Mouse (Mus musculus) hindbrain, embryonic 15.5 days (tissue): ENCODE measurements at regions not wholly inside any gene's neighbourhood (a gene's known extent, or its start where the extent isn't known, plus 50 kb on each side); places are given as distances from the start of the nearest gene placed in this dataset.

Source experiments
- ATAC-seq: fragments of 200-750 bp; cut with Nextera tagmentation; 2 replicates; pipeline ENCODE4 v1.8.0; 2017; ENCODE audit warnings: low read depth, moderate number of reproducible peaks, moderate TSS enrichment; ENCODE audit not compliant: low FRiP score
- H3K27ac ChIP-seq: fragments of 300-500 bp; sonication (generic); replicated peaks from 2 replicates; pipeline ENCODE4 v1.5.1; 2015; ENCODE audit warnings: mild to moderate bottlenecking, inconsistent platforms
- H3K27me3 ChIP-seq: fragments of 300-500 bp; sonication (generic); 2 replicates; pipeline ENCODE4 v1.6.1; 2015; ENCODE audit warnings: control low read depth, inconsistent platforms
- H3K36me3 ChIP-seq: fragments of 300-500 bp; sonication (generic); 2 replicates; pipeline ENCODE4 v1.6.1; 2015; ENCODE audit warnings: control low read depth, inconsistent platforms
- H3K4me1 ChIP-seq: fragments of 300-500 bp; sonication (generic); replicated peaks from 2 replicates; pipeline ENCODE4 v1.6.1; 2015; ENCODE audit warnings: control low read depth, inconsistent platforms
- H3K4me2 ChIP-seq: fragments of 300-500 bp; sonication (generic); 2 replicates; pipeline ENCODE4 v1.6.1; 2015; ENCODE audit warnings: moderate library complexity, mild to moderate bottlenecking, inconsistent platforms
- H3K4me3 ChIP-seq: fragments of 300-500 bp; sonication (generic); 2 replicates; pipeline ENCODE4 v1.5.1; 2015; ENCODE audit warnings: mild to moderate bottlenecking, inconsistent platforms
- H3K9ac ChIP-seq: fragments of 300-500 bp; sonication (generic); 2 replicates; pipeline ENCODE4 v1.6.1; 2015; ENCODE audit warnings: inconsistent platforms
- H3K9me3 ChIP-seq: fragments of 300-500 bp; sonication (generic); 2 replicates; pipeline ENCODE4 v1.6.1; 2016; ENCODE audit warnings: control low read depth, inconsistent platforms
- WGBS: fragments of 180-500 bp; shearing (Covaris S2); methylation state at CpG from one replicate; pipeline ENCODE4 v1.1.7; 2015; 5-methylcytosine and 5-hydroxymethylcytosine counted together

- no peaks in the 10 kb centered on the region for H3K4me1 ChIP-seq
- H3K27ac ChIP-seq = no peak overlapping the region
- ATAC-seq = no peak
- no peaks in the 10 kb centered on the region for H3K9me3 ChIP-seq
- no peaks in the 10 kb centered on the region for H3K27me3 ChIP-seq
- no peaks in the 10 kb centered on the region for H3K36me3 ChIP-seq
- no peak overlapping the region for H3K4me2 ChIP-seq
- H3K4me3 ChIP-seq = no peak overlapping the region
- no peak overlapping the region for H3K9ac ChIP-seq
- 88% methylated on average over 1 of the region's 1 CpGs for WGBS
These were observed 74.2 kb upstream of the Sstr4 start for GRCm38 (mm10) chr2:148320896-148321295.

GRCm38 (mm10) chr2:148325362-148325761 lies 69.8 kb upstream of the Sstr4 start:
- Histone ChIP-seq H3K4me3 (no peak overlapping the region), H3K9me3 (no peaks in the 10 kb centered on the region), H3K4me1 (no peaks in the 10 kb centered on the region)

GRCm38 (mm10) chr2:148325854-148326387 lies 69.2 kb upstream of the Sstr4 start:
- H3K9me3 ChIP-seq = no peaks in the 10 kb centered on the region
- no peaks in the 10 kb centered on the region for H3K36me3 ChIP-seq
- 45% methylated on average over 4 of the region's 4 CpGs for WGBS
- no peaks in the 10 kb centered on the region for H3K27me3 ChIP-seq
- no peak overlapping the region for H3K4me2 ChIP-seq
- H3K27ac ChIP-seq = no peak overlapping the region
- H3K9ac ChIP-seq = no peak overlapping the region
- H3K4me1 ChIP-seq = no peaks in the 10 kb centered on the region
- no peak for ATAC-seq
- H3K4me3 ChIP-seq = no peak overlapping the region

More at GRCm38 (mm10) chr2:148325362-148325761, 69.8 kb upstream of the Sstr4 start:
- H3K4me2 ChIP-seq = no peak overlapping the region
- no peak overlapping the region for H3K27ac ChIP-seq
- H3K27me3 ChIP-seq = no peaks in the 10 kb centered on the region
- ATAC-seq = no peak
- no peak overlapping the region for H3K9ac ChIP-seq
- H3K36me3 ChIP-seq = no peaks in the 10 kb centered on the region
- WGBS = 86% methylated on average over 3 of the region's 3 CpGs

GRCm38 (mm10) chr2:148326414-148326813 lies 68.7 kb upstream of the Sstr4 start:
- ATAC-seq = no peak
- no peaks in the 10 kb centered on the region for H3K9me3 ChIP-seq
- 50% methylated on average over 2 of the region's 2 CpGs for WGBS
- no peak overlapping the region for H3K4me2 ChIP-seq
- no peaks in the 10 kb centered on the region for H3K27me3 ChIP-seq
- H3K4me3 ChIP-seq = no peak overlapping the region
- no peak overlapping the region for H3K9ac ChIP-seq
- no peak overlapping the region for H3K27ac ChIP-seq
- no peaks in the 10 kb centered on the region for H3K36me3 ChIP-seq
- no peaks in the 10 kb centered on the region for H3K4me1 ChIP-seq

GRCm38 (mm10) chr2:148327552-148327951 lies 67.6 kb upstream of the Sstr4 start:
- H3K4me1 ChIP-seq = no peaks in the 10 kb centered on the region
- no peak overlapping the region for H3K4me3 ChIP-seq
- no peak overlapping the region for H3K9ac ChIP-seq
- H3K4me2 ChIP-seq = no peak overlapping the region
- 90% methylated on average over 1 of the region's 1 CpGs for WGBS
- H3K27ac ChIP-seq = no peak overlapping the region
- H3K9me3 ChIP-seq = no peaks in the 10 kb centered on the region
- H3K27me3 ChIP-seq = no peaks in the 10 kb centered on the region
- ATAC-seq = no peak
- H3K36me3 ChIP-seq = no peaks in the 10 kb centered on the region

- Histone ChIP-seq H3K9ac (no peak overlapping the region), H3K36me3 (no peaks in the 10 kb centered on the region), H3K4me3 (no peak overlapping the region), H3K27ac (no peak overlapping the region), H3K4me2 (no peak overlapping the region), H3K4me1 (no peaks in the 10 kb centered on the region), H3K27me3 (no peaks in the 10 kb centered on the region), H3K9me3 (no peaks in the 10 kb centered on the region)
- no peak for ATAC-seq
- WGBS = 87% methylated on average over 2 of the region's 2 CpGs
These were observed 64.8 kb upstream of the Sstr4 start for GRCm38 (mm10) chr2:148330368-148330767.

DNA sequence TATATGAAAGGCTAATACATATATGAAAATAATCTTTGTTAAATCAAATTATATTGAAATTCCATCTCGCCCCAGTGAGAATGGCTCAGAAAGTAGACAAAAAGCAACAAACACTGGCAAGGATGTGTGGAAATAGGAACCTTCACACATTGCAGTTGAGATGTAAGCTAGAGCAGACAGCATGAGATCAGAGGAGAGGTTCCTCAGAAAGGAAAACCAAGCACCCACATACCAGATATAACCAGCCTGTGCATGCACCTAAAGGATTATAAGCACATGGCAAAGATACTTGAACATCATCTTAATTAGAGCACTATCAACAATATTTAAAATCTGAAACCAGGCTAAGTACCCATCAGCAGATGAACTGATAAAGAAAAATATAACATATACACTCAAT lies 60.6 kb upstream of the Sstr4 start:
- H3K4me1 ChIP-seq = no peaks in the 10 kb centered on the region
- no peaks in the 10 kb centered on the region for H3K9me3 ChIP-seq
- no peak overlapping the region for H3K9ac ChIP-seq
- H3K36me3 ChIP-seq = no peaks in the 10 kb centered on the region
- WGBS = 89% methylated on average over 1 of the region's 1 CpGs
- H3K4me3 ChIP-seq = no peak overlapping the region
- H3K27me3 ChIP-seq = no peaks in the 10 kb centered on the region
- H3K27ac ChIP-seq = no peak overlapping the region
- ATAC-seq = no peak
- no peak overlapping the region for H3K4me2 ChIP-seq

DNA sequence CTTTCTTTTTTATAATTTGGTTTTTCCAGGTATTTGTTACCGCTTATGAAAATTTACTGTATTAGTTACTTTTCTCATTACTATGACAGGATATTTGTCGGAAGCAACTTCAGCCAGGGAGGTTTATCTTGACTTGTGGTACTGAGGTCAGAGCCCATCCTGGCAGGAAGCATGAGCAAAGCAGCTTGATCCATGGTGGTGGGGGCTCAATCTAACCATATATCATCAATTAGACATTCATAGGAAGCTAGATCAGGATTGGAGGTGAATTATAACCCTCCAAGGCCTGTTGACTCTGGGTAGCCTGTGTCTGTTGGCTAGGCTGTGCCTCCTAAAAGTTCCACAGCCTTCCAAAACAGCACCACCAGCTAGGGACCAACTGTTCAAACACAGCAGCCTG lies 58.5 kb upstream of the Sstr4 start:
- WGBS = 94% methylated on average over 2 of the region's 2 CpGs
- H3K4me2 ChIP-seq = no peak overlapping the region
- H3K36me3 ChIP-seq = no peaks in the 10 kb centered on the region
- no peak overlapping the region for H3K9ac ChIP-seq
- H3K27ac ChIP-seq = no peak overlapping the region
- no peaks in the 10 kb centered on the region for H3K27me3 ChIP-seq
- no peak overlapping the region for H3K4me3 ChIP-seq
- no peaks in the 10 kb centered on the region for H3K4me1 ChIP-seq
- no peak for ATAC-seq
- H3K9me3 ChIP-seq = no peaks in the 10 kb centered on the region

- no peak overlapping the region for H3K4me2 ChIP-seq
- no peak overlapping the region for H3K4me3 ChIP-seq
- no peak overlapping the region for H3K27ac ChIP-seq
- no peak for ATAC-seq
- H3K27me3 ChIP-seq = no peaks in the 10 kb centered on the region
- no peak overlapping the region for H3K9ac ChIP-seq
- 50% methylated on average over 6 of the region's 6 CpGs for WGBS
- H3K9me3 ChIP-seq = no peaks in the 10 kb centered on the region
- H3K4me1 ChIP-seq = no peaks in the 10 kb centered on the region
- H3K36me3 ChIP-seq = no peaks in the 10 kb centered on the region
These were observed 56.8 kb upstream of the Sstr4 start for GRCm38 (mm10) chr2:148338308-148338768.

GRCm38 (mm10) chr2:148338894-148339293 lies 56.2 kb upstream of the Sstr4 start:
- ATAC-seq = no peak

GRCm38 (mm10) chr2:148344193-148344592 lies 51.0 kb upstream of the Sstr4 start:
- Histone ChIP-seq H3K4me1 (no peaks in the 10 kb centered on the region), H3K4me2 (no peak overlapping the region), H3K4me3 (no peak overlapping the region), H3K9ac (no peak overlapping the region), H3K27me3 (no peaks in the 10 kb centered on the region), H3K27ac (no peak overlapping the region), H3K9me3 (no peaks in the 10 kb centered on the region), H3K36me3 (no peaks in the 10 kb centered on the region)
- 87% methylated on average over 2 of the region's 2 CpGs for WGBS
- no peak for ATAC-seq

More at GRCm38 (mm10) chr2:148338894-148339293, 56.2 kb upstream of the Sstr4 start:
- Histone ChIP-seq H3K9ac (no peak overlapping the region), H3K4me3 (no peak overlapping the region), H3K9me3 (no peaks in the 10 kb centered on the region), H3K4me2 (no peak overlapping the region), H3K4me1 (no peaks in the 10 kb centered on the region), H3K27me3 (no peaks in the 10 kb centered on the region), H3K27ac (no peak overlapping the region), H3K36me3 (no peaks in the 10 kb centered on the region)
